Mouse (Mus musculus) intestine, embryonic 15.5 days (tissue): ENCODE results near the gene Hbb-y. TPM values are rescaled to one million over a fixed set of nuclear protein-coding genes. Genes with fewer than 3 reads are reported as not detected.
"Not testable (repeated sequence)": the region's sequence is repeated elsewhere in the genome, so short reads cannot be mapped to it uniquely, and the experiment has no call there.

Experiments
- ATAC-seq: fragments of 200-750 bp; cut with Nextera tagmentation; 2 replicates; pipeline ENCODE4 v1.8.0; 2017; ENCODE audit warnings: moderate TSS enrichment, moderate library complexity
- H3K27ac ChIP-seq: fragments of 300-500 bp; sonication (generic); 2 replicates; pipeline ENCODE4 v1.5.1; 2015; ENCODE audit warnings: mild to moderate bottlenecking, inconsistent platforms
- H3K27me3 ChIP-seq: fragments of 300-500 bp; sonication (generic); replicated peaks from 2 replicates; pipeline ENCODE4 v1.6.1; 2015; ENCODE audit warnings: inconsistent platforms
- H3K36me3 ChIP-seq: fragments of 300-500 bp; sonication (generic); 2 replicates; pipeline ENCODE4 v1.6.1; 2015; ENCODE audit warnings: inconsistent platforms
- H3K4me1 ChIP-seq: fragments of 300-500 bp; sonication (generic); replicated peaks from 2 replicates; pipeline ENCODE4 v1.6.1; 2015; ENCODE audit warnings: inconsistent platforms
- H3K4me2 ChIP-seq: fragments of 300-500 bp; sonication (generic); replicated peaks from 2 replicates; pipeline ENCODE4 v1.6.1; 2015; ENCODE audit warnings: mild to moderate bottlenecking, inconsistent platforms
- H3K4me3 ChIP-seq: fragments of 300-500 bp; sonication (generic); replicated peaks from 2 replicates; pipeline ENCODE4 v1.5.1; 2015; ENCODE audit warnings: inconsistent platforms
- H3K9ac ChIP-seq: fragments of 300-500 bp; sonication (generic); 2 replicates; pipeline ENCODE4 v1.6.1; 2015; ENCODE audit warnings: inconsistent platforms
- H3K9me3 ChIP-seq: fragments of 300-500 bp; sonication (generic); 2 replicates; pipeline ENCODE4 v1.6.1; 2016; ENCODE audit warnings: inconsistent platforms
- WGBS: fragments of 180-500 bp; shearing (Covaris S2); methylation state at CpG from one replicate; pipeline ENCODE4 v1.1.7; 2015; 5-methylcytosine and 5-hydroxymethylcytosine counted together
- polyA plus RNA-seq: library from polyadenylated mRNA; unstranded; fragments of >200 nt; fragmentation: Nextera tagmentation; extraction: Ambion mirVana; gene quantifications from 2 replicates; pipeline ENCODE4 v1.2.1, GENCODE M21; 2015

Gene Hbb-y
- polyA plus RNA-seq, 1 experiment from 2014 or later = 266 TPM

DNA sequence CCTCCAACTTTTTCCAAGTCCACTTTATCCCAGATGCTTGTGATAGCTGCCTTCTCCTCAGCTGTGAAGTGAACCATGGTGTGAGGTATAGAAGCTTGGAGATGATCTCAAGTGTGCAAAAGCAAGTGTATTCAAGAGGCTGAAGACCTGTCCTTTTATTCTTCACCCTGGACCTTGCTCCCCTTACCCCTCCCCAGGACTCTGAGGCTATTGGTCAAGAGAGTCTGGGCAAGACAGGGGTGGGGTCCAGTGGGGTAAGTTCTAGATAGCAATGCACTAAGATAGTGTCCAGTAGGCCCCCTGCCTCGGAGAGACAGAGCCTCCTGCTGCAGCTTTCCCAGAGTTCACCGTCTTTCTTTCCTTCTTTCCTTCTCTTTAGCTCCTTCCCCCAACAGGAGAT is 10.0 kb downstream of the Hbb-y start, which contains the start of gene Hbb-bh1:
Gene Hbb-bh1, minus strand, starts transcription at position 131 of the 400 bp plus-strand sequence.
- Histone ChIP-seq H3K27ac (no peak within 1 kb of the TSS), H3K4me1 (no peaks in the 10 kb centered on the region), H3K4me3 (no peak within 1 kb of the TSS), H3K4me2 (no peak within 1 kb of the TSS), H3K9ac (no peak within 1 kb of the TSS), H3K27me3 (no peaks in the 10 kb centered on the region), H3K9me3 (no peaks in the 10 kb centered on the region), H3K36me3 (no peaks in the 10 kb centered on the region)
- ATAC-seq = no peak
- WGBS = 83% methylated on average over 2 of the region's 2 CpGs

DNA sequence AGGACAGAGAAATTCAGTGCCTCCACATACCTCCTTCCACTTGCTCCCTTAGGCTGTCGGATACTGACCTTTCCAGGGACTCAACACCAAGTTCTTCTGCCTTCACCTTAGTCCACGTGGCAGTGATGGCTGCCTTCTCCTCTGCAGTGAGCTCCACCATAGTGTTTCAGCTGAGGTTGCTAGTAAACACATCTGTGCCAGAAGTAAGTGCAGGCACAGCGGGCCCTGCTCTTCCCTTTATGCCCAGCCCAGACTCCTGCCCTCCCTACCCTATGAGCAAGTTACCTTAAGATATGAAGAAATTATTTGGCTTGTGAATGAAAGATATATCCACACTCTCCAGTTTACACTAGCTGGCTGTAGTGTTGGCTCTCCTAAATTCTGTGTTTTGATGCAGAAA is 12.7 kb downstream of the Hbb-y start, which contains the start of gene Hbb-bh2:
Gene Hbb-bh2, minus strand, starts transcription at position 253 of the 400 bp plus-strand sequence.
- Histone ChIP-seq H3K4me1 (no peaks in the 10 kb centered on the region), H3K27ac (no peak within 1 kb of the TSS), H3K9ac (no peak within 1 kb of the TSS), H3K4me3 (no peak within 1 kb of the TSS), H3K27me3 (no peaks in the 10 kb centered on the region), H3K36me3 (no peaks in the 10 kb centered on the region), H3K4me2 (no peak within 1 kb of the TSS), H3K9me3 (no peaks in the 10 kb centered on the region)
- ATAC-seq = no peak
- WGBS = 72% methylated on average over 3 of the region's 3 CpGs

DNA sequence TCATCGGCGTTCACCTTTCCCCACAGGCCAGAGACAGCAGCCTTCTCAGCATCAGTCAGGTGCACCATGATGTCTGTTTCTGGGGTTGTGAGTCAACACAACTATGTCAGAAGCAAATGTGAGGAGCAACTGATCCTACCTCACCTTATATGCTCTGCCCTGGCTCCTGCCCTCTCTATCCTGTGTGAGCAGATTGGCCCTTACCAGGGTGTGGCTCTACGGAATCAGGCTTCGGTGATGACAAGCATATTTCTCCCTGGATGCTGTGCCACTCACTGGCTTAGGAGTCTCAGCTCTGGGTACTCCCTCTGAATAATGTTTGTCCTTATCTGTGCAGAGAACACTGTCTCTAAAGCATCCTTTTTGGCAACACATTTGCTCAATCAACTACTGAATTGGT is 25.2 kb downstream of the Hbb-y start, which contains the start of gene Hbb-bs:
Gene Hbb-bs, minus strand, starts transcription at position 289 of the 400 bp plus-strand sequence.
- Histone ChIP-seq H3K4me3 (no peak within 1 kb of the TSS), H3K9me3 (no peaks in the 10 kb centered on the region), H3K4me1 (no peaks in the 10 kb centered on the region), H3K36me3 (no peaks in the 10 kb centered on the region), H3K4me2 (no peak within 1 kb of the TSS), H3K27me3 (no peaks in the 10 kb centered on the region), H3K27ac (no peak within 1 kb of the TSS), H3K9ac (no peak within 1 kb of the TSS)
- peak; percentile 90 for ATAC-seq
- 90% methylated on average over 4 of the region's 4 CpGs for WGBS

DNA sequence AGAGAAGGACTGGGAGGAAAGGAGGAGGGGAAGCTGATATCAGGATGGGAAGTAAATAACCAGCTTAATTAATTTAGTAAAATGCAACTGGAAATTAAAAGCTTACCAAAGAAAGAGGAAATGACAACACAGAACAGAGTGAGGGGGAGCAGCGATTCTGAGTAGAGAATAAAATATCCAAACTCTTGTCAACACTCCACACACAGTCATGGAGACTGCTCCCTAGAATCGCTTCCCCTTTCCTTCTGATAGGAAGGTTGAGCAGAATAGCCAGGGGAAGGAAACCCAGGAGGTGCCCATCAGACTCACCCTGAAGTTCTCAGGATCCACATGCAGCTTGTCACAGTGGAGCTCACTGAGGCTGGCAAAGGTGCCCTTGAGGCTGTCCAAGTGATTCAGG is 25.9 kb downstream of the Hbb-y start:
- ATAC-seq, H3K36me3 ChIP-seq, H3K4me2 ChIP-seq, H3K4me3 ChIP-seq, H3K9ac ChIP-seq, H3K27me3 ChIP-seq, H3K4me1 ChIP-seq, H3K9me3 ChIP-seq, H3K27ac ChIP-seq: not testable (repeated sequence)
- WGBS = no CpG with 5 or more reads among the region's 2 CpGs

DNA sequence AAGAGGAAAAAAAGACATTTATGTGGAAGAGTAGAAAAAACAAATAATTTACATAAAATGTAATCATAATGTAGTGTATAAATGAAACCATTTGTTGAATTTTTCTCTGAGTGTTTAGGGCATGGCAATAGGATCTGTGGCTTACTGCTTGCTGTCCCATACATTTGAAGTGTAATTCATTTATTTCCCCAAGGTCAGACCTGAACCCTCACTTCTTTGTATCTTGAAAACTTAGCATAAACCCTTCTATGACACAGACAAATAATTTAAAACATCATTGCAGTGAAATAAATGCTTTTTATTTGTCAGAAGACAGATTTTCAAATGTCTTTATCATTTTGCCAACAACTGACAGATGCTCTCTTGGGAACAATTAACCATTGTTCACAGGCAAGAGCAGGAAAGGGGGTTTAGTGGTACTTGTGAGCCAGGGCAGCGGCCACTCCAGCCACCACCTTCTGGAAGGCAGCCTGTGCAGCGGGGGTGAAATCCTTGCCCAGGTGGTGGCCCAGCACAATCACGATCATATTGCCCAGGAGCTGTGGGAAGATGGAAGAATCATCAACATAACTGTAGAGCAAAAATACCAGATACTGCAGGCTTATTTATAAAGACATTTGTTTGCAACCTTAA is 26.6 kb downstream of the Hbb-y start:
- H3K9me3 ChIP-seq = no peaks in the 10 kb centered on the region
- H3K27ac ChIP-seq = no peak overlapping the region
- H3K4me3 ChIP-seq = no peak overlapping the region
- 66% methylated on average over 3 of the region's 3 CpGs for WGBS
- H3K36me3 ChIP-seq = no peaks in the 10 kb centered on the region
- H3K27me3 ChIP-seq = no peaks in the 10 kb centered on the region
- no peaks in the 10 kb centered on the region for H3K4me1 ChIP-seq
- H3K4me2 ChIP-seq = no peak overlapping the region
- no peak overlapping the region for H3K9ac ChIP-seq
- ATAC-seq = peak; percentile 76; the same call in 1 of the 2 replicates

DNA sequence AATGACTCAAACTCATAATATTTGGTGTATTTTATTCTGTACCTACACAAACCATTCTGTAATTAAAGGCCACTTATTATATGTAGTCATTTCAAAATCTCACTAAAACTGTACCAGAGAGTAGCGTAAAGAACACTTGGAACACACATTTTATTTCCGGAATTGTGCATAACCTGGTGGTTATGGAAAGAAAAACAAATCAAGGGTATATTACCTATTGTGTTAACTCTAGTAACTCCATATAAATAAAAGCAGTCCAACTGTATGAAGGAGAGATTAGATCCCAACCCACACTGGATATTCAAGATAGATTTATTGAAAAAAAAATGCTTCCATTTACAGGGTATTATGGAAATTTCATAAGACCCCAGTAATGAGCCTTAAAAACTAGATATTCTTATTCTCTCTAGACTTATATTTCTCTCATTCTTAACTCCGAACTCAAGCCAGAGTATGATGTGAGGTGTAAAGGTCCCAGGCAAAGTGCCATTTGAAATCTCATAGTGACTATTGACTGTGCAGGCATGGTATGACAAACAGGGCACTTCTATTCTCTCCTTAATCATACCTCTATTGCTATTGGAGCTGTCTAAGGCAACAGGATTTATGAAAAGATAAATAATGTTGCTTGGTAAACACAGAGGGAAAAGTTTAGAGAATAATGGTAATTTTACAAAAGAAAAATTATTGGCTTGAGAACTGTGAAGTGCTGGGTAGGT is 27.3 kb downstream of the Hbb-y start:
- H3K9me3 ChIP-seq = no peaks in the 10 kb centered on the region
- H3K4me2 ChIP-seq = no peak overlapping the region
- H3K36me3 ChIP-seq = no peaks in the 10 kb centered on the region
- H3K9ac ChIP-seq = no peak overlapping the region
- no peak overlapping the region for H3K4me3 ChIP-seq
- peak; percentile 84; the same call in 1 of the 2 replicates for ATAC-seq
- no peaks in the 10 kb centered on the region for H3K4me1 ChIP-seq
- H3K27me3 ChIP-seq = no peaks in the 10 kb centered on the region
- H3K27ac ChIP-seq = no peak overlapping the region
- 87% methylated on average over 3 of the region's 3 CpGs for WGBS

DNA sequence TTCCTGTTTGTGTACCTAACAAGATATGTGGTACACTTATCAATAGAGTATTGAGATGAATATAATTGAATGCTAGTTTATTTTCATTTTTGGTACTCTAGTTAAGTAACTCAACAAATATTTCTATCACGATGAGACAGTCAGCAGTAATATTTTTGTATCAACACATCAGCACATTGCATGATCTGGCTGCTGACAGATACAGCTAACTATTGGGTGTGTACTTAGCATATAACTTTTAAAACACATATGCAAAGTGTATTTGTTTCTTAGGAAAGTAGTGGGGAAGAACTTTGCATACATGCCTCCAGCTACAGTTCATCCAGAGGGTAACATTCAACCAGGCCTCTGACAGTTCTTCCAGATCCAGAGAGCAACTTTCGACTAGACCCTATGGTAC is 28.4 kb downstream of the Hbb-y start:
- WGBS = 87% methylated on average over 2 of the region's 2 CpGs
- no peak for ATAC-seq
- H3K4me1 ChIP-seq = no peaks in the 10 kb centered on the region
- no peaks in the 10 kb centered on the region for H3K36me3 ChIP-seq
- H3K9me3 ChIP-seq = no peaks in the 10 kb centered on the region
- no peak overlapping the region for H3K9ac ChIP-seq
- no peak overlapping the region for H3K4me2 ChIP-seq
- no peak overlapping the region for H3K4me3 ChIP-seq
- H3K27ac ChIP-seq = no peak overlapping the region
- no peaks in the 10 kb centered on the region for H3K27me3 ChIP-seq

DNA sequence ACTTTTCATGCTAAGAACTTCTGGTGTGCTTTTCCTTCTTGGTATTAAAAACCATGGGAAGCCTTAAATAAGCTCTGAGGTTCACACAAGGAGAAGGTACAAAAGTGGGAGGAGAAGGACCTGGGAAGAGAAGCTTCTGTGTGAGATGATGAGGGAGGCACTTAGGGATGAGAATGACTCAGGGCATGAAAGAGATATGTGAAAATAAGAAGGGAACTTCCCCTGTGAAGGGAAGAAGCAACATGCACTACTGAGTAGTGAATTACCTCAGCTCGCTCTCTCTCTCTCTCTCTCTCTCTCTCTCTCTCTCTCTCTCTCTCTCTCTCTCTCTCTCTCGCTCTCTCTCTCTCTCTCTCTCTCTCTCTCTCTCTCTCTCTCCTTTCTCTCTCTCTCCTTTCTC is 37.9 kb downstream of the Hbb-y start:
- not testable (repeated sequence) for H3K4me2 ChIP-seq, H3K4me1 ChIP-seq, H3K4me3 ChIP-seq, H3K9ac ChIP-seq, H3K27me3 ChIP-seq, H3K27ac ChIP-seq, H3K36me3 ChIP-seq, H3K9me3 ChIP-seq, ATAC-seq
- WGBS = 89% methylated on average over 1 of the region's 2 CpGs

DNA sequence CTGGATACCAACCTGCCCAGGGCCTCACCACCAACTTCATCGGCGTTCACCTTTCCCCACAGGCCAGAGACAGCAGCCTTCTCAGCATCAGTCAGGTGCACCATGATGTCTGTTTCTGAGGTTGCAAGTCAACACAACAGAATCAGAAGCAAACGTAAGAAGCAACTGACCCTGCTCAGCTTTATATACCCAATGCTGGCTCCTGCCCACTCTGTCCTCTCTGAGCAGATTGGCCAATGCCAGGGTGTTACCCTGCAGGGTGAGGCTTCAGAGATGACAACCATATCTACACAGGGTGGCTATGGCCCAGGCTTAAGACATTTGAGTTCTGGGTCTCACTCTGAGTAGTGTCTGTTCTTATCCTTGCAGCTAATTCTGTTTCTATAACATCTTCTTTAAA is 39.2 kb downstream of the Hbb-y start, which contains the start of gene Hbb-bt:
Gene Hbb-bt, minus strand, starts transcription at position 231 of the 400 bp plus-strand sequence.
- no peak within 1 kb of the TSS for H3K27ac ChIP-seq
- H3K4me1 ChIP-seq = no peaks in the 10 kb centered on the region
- no peak within 1 kb of the TSS for H3K4me2 ChIP-seq
- 84% methylated on average over 3 of the region's 3 CpGs for WGBS
- peak; percentile 73; the same call in 1 of the 2 replicates for ATAC-seq
- H3K27me3 ChIP-seq = no peaks in the 10 kb centered on the region
- no peak within 1 kb of the TSS for H3K4me3 ChIP-seq
- no peaks in the 10 kb centered on the region for H3K9me3 ChIP-seq
- no peaks in the 10 kb centered on the region for H3K36me3 ChIP-seq
- H3K9ac ChIP-seq = no peak within 1 kb of the TSS

DNA sequence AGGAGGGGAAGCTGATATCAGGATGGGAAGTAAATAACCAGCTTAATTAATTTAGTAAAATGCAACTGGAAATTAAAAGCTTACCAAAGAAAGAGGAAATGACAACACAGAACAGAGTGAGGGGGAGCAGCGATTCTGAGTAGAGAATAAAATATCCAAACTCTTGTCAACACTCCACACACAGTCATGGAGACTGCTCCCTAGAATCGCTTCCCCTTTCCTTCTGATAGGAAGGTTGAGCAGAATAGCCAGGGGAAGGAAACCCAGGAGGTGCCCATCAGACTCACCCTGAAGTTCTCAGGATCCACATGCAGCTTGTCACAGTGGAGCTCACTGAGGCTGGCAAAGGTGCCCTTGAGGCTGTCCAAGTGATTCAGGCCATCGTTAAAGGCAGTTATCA is 39.9 kb downstream of the Hbb-y start:
- H3K36me3 ChIP-seq, ATAC-seq, H3K4me3 ChIP-seq, H3K27me3 ChIP-seq, H3K9ac ChIP-seq, H3K4me2 ChIP-seq, H3K27ac ChIP-seq, H3K9me3 ChIP-seq, H3K4me1 ChIP-seq: not testable (repeated sequence)
- WGBS = no CpG with 5 or more reads among the region's 3 CpGs

DNA sequence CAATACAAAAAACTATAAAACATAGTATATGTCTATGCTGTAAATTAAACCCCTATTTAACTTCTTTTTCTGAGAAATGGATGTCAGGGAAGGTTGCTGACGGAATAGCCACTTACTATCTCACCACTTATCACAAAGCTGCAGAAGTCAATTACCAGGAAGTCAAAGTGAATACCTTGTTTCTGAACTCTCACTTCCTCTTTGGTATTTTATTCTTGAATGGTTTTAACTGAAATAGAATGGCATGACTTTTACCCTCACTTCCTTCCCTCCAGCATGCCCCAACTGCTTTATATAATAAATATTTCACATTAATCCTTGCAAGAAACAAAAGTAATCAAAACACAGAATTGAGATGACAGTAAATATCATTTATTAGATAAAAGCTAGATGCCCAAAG is 40.8 kb downstream of the Hbb-y start:
- Histone ChIP-seq H3K4me3 (no peak overlapping the region), H3K4me2 (no peak overlapping the region), H3K4me1 (no peaks in the 10 kb centered on the region), H3K27me3 (no peaks in the 10 kb centered on the region), H3K9ac (no peak overlapping the region), H3K36me3 (no peaks in the 10 kb centered on the region), H3K27ac (no peak overlapping the region), H3K9me3 (no peaks in the 10 kb centered on the region)
- 63% methylated on average over 1 of the region's 1 CpGs for WGBS
- ATAC-seq = no peak

DNA sequence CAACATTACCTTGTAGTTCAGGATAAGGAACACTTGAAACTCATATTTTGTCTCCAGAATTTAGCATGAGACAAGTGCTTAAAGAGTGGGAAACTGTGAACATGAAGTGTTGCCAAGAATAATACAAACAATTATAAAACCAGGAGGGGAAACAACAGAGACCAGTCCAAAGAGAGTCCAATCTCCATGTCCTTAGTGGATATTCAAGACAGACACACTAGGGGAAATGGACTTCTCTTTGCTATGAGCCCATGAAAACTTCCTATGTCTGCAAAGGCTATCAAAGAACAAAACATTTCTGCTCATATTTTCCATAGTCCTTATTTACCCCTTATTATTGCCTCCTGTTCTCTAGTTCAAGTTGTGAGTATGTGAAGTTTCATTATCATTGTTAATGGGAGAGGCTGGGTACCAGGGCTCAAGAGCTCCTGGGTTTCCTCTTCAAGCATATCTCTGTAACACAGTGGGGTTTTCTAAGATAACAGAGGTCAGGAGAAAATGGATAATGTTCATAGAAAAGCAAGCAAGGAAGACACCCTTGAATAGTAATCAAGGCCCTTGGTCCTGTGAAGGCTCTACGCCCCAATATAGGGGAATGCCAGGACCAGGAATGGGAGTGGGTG is 41.7 kb downstream of the Hbb-y start:
- no peaks in the 10 kb centered on the region for H3K36me3 ChIP-seq
- no peaks in the 10 kb centered on the region for H3K27me3 ChIP-seq
- no peak overlapping the region for H3K27ac ChIP-seq
- ATAC-seq = peak; percentile 41; the same call in 1 of the 2 replicates
- H3K9me3 ChIP-seq = no peaks in the 10 kb centered on the region
- no peak overlapping the region for H3K4me3 ChIP-seq
- no peak overlapping the region for H3K9ac ChIP-seq
- no peak overlapping the region for H3K4me2 ChIP-seq
- H3K4me1 ChIP-seq = no peaks in the 10 kb centered on the region
- WGBS = 73% methylated on average over 1 of the region's 1 CpGs
